Mouse (Mus musculus) cerebellum, adult 9-11 months (tissue): Measurements from ENCODE around the gene Klhl7.
"Not testable (repeated sequence)": the region's sequence is repeated elsewhere in the genome, so short reads cannot be mapped to it uniquely, and the experiment has no call there.

Experiments used
- DNase-seq: peaks from one replicate; pipeline ENCODE4 v3.0.0; 2022

The Klhl7 gene

DNA sequence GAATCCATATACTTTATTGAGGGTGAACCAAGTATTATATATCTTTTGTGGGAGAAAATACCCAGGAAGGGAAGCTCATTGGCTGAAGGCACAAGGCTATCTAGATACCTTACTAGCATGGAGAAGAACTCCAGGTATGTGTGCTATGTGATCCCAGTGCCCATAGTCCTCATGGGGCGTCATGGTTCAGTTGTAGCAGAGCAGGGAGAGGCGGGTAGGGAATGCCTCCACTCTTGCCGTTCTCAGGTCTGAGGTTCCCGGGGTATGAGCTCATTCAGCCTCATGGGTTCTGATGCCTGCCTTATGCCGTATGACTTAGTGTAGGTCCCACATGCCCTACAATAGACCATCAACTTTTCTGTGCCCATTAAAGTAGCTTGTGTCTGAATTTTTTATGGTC, 4.5 kb upstream of the Klhl7 start:
- no peak for DNase-seq

DNA sequence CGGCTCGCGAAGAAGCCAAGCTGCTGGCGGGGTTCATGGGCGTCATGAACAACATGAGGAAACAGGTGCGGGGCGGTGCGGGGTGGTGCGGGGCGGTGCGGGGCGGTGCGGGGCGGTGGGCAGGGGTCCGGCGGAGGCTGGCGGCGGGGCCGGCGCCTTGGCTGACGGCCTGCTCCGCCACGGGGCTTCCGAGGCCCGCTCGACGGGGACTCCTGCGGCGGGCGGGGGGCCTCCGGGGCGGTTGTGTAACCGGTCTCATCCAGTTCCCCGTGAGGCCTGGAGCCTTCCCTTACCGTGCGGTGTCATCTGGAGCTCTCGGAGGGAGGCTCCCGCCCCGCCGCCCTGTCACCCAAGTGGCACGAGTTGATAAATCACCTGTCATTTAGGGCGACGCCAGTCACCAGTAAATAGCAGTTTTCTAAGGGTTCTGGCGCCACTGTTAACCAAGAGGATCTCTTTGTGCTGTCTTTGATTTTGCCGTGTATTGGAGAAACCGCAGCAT, 456 bp downstream of the Klhl7 start:
- peak; percentile 76 for DNase-seq

DNA sequence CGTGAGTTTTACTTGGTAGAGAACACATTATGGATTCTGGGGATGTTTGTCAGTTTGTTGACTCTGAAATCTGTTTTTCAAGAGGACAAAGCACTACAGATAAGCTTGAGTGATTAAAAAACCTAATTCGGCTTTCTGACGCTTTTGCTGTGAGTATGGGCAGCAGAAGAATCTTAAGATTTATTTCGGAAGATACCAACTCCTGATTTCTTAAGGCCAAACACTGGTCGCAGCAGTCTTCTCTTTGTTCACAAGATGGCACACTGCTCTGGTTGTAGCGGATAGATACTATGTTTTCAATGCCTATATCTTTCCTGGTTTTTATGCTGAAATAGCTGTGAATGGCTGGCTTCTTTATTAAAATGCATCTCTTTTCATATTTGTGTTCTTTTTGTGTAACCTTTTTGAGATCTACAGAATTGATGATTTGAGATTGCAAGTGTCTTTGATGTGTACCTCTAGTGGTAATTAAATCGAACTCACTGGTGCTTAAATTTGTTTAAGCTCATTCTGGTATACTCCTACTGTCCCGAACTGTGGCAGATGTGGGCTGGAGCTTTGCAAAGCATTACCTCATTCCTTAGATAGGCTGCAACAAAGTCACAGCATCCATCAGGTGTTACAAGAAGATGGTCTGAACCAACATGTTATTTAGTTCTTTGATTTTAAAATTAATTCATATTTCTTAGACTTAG, 1.2 kb downstream of the Klhl7 start:
- DNase-seq, result no peak

DNA sequence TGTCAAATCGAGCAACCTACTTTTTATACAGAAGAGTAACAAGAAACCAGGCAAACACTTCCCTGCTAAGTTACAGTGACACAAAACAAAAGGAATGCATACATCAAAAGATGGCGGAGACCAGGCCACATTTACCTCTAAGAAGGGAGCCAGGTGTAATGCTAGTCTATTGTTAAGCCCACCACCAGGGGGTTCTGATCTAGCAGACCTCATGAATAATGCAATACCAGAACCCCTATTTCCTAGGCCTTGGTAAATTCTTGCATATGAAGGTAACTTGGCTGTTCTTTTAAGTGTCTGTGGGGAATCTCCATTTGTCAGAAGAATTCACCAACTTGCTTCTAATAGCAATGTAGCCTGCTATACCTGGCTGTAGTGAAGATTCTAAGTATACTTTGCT, 2.8 kb downstream of the Klhl7 start:
- not testable (repeated sequence) for DNase-seq

DNA sequence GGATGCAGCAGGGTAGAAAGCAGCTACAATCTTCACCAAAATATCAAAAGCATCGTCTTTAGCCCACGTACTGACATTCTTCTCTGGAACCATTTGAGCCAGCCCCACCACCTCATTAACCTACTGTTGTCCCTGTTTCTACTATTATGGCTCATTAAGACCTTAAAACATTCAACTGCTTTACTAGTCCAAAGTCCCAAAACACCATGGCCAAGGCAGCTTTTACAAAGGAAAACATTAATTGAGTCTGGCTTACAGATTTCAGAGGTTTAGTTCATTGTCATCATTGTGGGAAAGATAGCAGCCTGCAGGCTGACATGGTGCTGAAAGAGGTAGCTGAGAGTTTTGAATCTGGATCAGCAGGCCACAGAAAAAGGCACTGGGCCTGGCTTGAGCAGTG, 3.4 kb downstream of the Klhl7 start:
- no peak for DNase-seq

DNA sequence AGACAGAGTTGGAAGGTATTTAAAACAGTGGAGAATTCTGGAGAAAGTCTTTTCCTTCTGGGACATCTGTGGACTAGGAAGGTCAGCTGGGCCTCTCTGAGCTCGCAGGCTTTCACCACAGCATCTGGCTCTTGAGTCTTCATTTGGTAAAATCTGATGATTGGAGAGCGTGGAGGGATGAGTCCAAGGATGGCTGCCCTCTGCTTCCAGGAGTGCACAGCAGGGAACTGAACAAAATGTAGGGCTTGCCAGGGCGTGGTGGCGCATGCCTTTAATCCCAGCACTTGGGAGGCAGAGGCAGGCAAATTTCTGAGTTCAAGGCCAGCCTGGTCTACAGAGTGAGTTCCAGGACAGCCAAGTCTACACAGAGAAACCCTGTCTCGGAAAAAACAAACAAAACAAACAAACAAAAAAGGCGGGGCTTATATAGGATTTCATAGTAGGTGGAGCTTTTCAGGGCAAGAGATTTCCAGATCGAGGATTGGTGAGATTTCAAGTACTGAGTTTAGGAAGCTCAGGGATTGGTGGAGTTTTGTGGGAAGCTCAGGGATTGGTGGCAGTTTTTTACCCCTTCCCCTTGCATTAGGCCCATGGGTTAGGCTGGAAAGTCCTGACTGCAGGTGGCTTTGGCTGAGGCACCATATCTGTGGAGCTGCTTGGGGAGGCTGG, 6.8 kb downstream of the Klhl7 start:
- no peak for DNase-seq

DNA sequence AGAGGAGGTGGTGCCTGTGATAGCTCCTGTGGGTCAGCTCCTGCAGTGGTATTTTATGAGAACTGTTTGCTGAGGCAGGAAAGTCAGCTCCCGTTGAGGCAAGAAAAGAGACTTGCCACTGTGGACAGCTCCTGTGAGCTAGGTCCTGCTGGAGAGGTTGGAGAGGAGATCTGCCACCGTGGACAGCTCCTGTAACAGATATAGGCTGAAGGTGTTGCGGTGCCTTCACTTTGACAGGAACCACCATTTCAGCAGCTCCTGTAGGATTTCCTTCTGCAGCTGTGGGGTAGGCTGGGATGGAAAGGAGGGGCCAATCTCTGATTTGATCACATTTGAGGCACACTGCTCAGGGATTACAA, 7.3 kb downstream of the Klhl7 start:
- DNase-seq, result no peak

DNA sequence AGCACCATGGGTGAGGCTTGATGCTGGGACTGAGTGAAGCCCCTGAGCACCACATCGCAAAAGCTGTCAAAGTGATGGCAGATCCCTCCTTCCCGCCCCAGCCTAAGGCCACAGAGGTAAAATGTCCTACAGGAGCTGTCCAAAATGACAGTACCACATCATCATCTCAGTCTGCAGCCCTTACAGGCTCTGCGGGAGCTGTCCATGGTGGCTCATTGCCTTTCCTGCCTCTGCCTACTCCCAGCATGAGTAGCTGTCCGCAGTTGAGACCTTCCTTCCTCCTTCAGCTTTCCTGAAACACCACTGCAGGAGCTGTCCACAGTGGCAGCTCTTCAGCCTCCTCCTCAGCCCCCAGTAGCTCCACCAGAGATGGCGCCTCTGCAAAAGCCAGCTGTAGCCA, 9.7 kb downstream of the Klhl7 start:
- DNase-seq, result no peak

DNA sequence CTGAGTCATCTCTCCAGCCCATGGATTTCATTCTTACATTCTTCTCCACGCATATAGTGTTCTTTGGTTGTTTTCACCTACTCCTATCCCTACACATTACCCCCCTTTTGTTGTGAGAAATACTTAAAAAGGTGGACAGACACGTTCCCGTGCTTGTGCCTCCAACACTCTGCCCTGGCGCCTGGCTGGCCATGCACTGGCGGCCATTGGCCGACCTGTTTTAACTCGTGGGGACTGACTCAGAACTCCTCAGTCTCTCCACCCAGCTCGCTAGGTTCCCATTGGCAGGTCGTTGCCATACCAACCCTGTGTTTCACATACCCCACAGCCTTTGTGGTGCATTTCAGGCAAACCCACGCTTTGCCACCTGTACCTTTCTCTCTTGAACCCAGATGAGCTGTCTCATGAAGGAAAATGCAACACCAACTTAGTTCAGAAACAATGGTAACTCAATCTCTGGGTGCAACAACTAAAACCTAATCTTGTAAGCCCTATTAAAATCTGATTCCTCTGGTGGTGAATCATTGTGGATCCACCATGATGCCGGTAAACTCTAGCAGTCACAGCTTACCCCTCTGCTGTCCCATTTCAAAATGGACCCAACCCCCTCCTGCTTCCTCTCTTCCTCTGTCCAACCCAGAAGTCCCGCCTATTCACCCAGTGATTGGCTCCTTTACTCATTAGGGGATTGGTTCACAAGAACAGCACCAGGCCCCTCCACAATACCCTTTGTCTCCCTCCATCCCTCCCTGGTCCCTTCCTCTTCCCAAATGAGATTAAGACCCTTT, 11.9 kb downstream of the Klhl7 start:
- no peak for DNase-seq

DNA sequence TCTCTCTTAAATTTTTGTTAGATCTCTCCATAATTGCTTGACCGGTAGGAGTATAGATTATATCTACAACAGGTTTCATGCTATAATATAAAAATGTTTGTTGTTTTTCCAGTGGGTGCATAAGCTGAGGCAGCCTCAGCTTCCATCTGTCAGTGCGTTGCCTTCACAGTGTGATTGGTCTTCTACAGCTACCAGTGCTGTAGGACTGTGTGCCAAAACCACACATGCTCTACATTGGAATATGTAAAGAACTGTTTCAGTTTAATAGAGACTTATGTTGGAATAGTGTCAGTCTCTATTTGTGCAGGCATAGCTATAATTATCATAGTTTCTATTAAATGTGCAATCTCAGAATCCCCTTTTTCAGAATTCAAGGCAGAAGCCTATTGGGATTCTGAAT, 21.8 kb downstream of the Klhl7 start:
- DNase-seq, result no peak

DNA sequence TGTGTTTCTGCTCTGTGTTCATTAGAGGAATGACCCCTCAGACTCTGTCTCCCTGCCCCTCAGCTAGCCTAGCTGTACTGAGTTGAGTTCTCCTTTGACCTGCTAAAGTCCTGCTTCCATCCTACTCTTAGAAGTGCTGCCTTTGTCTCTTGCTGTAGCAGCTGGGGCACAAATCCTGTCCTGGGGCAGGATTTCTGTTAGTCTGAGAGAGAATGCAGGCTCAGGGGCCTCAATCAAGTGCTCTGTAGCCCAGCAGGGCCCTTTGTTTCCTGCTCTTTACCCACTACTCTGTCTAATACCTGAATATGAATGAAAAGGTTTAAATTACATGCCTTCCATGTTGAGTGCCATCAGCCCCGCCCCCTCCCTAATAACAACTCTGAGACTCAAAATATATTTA, 23.8 kb downstream of the Klhl7 start:
- no peak for DNase-seq

DNA sequence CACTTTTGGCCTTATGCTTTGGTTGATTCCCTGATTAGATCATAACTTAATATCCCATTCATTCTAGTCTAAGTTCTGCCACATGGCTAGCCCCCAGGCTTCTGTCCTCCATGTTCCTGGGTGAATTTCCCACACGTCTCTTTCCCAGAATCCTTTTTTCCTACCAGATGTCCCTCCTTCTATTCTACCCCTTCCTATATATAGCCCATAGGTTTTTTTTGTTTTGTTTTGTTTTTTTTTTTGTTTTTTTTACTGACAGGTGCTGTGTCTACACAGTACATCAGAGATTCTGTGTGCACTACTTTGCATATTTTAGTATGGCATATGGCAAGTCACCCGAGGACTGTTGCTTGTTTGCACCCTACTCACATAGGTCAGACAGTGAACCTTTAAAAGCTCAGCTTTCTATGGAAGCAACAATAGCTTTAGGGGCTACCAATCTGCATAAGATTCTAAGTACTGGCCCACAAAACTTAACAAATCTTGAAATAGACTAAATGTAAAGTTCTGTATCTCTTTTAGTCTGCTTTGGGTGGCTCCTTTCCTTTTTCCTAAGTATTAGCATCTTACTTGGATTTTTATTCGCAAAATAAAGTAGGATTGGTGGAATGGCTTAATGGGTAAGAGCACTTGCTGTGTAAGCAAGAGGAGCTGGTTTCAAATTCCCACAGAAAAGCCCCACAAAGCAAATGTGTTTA, 24.3 kb downstream of the Klhl7 start:
- DNase-seq, result no peak

DNA sequence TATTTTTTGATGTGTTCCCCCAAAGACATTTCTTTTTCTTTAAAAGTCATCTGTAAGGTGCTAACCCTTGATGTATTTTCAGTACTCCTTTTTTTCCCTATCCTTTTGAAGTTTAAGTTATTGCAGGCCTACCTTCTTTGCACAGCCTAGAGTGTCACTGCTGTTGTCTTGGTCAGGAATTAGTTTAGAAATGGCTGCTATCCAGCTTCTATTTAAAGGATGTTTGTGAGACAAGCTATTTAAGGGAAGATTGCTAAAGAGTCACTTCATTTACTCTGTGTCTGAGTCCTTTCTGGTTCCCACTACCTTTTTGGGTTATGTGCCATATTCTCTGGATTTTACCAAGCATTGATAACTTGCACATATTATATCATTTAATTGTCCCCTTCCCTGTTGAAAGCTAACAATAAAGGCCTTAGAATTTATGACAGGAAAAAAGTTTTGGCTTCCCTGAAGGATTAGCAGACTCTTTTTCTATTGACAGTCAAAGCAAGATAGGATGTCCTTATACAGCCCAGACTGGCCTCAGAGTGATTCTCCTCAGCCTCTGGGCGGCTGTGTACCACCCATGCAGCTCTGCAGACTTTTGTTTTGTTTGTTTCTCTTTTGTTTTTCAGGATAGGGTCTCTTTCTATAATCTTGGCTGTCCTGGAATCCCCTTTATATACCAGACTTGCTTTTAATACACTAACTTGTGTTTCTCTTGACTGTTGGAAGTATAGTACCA, 25.7 kb downstream of the Klhl7 start:
- no peak for DNase-seq

DNA sequence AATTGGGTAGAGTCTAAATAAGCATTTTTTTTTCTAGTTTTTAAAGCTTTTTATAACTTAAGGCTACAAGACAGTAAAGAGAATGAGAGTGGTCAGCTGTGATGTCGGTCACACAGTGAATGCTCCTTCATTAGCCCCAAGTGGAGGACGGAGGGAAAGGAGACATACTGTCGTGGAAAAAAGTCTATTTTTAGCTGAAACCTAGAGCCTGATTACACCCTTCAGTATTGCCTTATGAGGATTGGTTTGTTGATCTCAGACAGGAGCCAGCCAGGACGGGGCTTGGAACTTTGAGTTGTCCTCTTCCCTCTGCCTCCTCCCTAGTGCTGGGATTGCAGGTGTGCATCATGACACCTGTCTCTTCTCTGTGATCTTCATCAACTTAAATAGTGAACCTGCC, 26.6 kb downstream of the Klhl7 start:
- DNase-seq, result no peak

DNA sequence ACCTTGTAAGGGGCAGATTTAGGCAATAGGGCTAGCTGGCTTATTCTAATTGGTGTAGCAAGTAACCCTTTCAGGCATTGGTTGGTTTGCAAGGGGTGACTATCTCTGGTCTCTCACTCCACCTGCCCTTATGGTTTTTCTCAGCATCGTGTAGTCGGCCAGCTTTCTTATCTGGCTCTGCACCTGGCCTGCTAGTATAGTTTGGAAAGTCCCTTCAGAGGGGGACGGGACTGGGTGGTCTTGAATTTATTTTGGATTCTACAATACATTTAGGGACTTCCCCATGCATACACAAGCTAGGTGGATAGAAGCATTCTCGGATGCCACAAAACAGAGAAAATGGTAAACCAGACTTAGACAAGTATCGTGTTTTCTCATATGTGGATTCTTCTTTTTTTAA, 46.6 kb downstream of the Klhl7 start:
- no peak for DNase-seq

DNA sequence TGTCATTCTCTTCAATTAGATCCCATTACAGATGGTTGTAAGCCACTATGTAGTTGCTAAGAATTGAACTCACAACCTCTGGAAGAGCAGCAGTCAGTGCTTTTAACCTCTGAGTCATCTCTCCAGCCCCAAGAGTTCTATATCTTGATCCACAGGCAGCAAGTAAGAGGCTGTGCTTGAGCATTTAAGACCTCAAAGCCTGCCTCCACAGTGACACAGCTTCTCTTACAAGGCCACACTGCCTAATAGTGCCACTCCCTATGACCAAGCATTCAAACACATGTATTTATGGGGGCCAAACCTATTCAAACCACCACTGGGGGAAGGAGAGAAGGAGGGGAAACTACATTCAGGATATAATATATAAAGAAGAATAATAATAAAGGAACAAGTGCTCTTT, 51.8 kb downstream of the Klhl7 start:
- DNase-seq, result no peak

DNA sequence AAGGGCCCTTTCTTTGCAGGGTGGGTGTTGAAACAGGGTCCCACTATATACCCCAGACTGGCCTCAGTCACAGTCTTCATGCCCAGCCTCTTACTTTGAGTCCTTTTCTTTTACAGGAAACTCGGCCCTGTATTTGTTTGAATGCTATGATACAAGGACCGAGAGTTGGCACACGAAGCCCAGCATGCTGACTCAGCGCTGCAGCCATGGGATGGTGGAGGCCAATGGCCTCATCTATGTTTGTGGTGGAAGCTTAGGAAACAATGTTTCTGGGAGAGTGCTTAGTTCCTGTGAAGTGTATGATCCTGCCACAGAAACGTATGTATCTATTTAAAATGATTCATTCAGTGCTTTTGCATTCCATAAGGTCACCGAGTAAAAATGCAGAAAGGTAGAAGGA, 56.4 kb downstream of the Klhl7 start:
- no peak for DNase-seq

DNA sequence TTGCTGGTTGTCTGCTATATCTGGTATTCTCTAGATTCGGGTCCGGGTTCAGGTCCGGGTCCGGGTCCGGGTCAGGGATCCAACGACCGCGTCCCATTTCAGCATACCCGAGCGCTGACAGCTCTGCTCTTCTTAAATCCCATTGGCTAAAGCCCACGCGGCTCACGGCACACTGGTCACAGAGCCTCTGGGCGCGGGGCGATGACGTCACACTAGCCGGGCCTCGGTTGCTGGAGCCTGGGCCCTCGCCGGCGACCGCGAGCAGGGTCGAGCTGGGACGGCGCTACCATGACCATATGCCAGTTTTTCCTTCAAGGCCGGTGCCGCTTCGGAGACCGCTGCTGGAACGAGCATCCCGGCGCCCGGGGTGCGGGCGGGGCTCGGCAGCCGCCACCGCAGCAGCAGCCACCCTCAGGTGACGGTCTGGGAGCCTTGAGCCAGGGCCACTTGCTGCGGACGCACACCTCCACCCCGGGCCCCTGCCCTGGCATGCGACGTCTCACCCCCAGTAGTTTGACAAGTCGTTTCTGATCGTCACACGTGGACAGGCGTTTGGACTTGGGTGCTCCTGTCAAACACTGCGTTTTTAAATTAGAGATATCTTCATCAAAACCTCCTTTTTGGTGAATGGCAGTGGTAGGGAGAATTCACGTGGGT, 64.5 kb downstream of the Klhl7 start, which contains the start of gene Nupl2:
Nupl2 (plus strand) TSS at position 175 of the 657 bp plus-strand sequence.
- DNase-seq, result peak; percentile 96

DNA sequence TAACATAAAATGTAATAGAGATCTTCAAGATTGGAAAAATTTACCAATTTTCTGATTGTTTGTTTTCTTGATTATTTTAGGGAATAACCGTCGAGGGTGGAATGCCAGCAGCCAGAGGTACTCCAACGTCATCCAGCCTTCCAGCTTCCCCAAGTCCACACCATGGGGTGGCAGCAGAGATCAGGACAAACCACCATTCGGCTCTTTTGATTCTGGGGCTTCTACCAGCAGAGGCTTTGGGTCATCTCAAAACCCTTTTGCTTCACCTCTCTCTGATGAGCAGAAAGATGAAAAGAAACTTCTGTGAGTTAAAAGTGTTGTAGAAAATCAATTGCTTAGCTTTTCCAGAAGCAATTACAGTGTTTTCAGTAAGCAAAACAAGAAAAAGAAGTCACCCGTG, 66.9 kb downstream of the Klhl7 start:
- DNase-seq, result no peak

DNA sequence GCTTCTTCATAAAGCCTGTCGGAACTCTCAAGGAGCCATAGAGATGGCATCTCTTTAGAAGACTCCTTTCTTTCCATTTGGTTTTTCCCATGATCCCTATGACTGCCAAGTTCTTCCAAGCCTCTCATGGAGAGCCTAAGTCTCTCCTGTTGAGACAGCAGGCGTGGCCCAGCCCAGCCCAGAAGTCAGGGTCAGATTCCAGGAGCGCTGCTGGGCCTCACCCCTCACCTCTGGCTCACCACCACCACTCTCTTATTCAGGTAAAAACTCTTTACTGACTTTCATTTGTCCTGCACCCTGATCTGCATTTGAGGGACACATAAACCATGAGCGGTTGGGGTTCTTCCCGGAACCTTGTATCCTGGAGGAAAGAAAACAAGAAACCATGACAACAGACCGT, 69.5 kb downstream of the Klhl7 start:
- no peak for DNase-seq

DNA sequence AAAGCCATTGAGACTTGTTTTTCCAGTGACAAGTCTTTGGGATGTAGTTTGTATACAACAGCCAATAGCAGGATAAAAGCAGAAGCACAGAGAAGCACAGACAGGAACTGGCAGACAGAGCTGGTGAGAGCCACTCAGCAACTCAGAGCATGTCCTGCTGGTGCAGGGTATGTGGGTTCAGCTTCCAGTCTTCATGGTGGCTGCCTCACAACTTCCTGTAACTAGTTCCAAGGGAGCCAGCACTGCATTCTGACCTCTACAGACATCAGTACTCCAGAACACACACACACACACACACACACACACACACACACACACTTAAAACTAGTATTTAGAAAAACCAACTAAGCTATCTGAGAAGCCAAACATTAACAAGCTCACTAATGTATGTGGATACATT, 71.7 kb downstream of the Klhl7 start:
- no peak for DNase-seq
